Mouse (Mus musculus) lung, postnatal 0 days (tissue): Measurements from ENCODE around the gene Slc25a22.

Experiments used
- CTCF ChIP-seq: IDR thresholded peaks from 2 replicates; pipeline ENCODE4 v1.5.1; 2016; ENCODE audit warnings: antibody characterized with exemption, mild to moderate bottlenecking
- EP300 ChIP-seq: IDR thresholded peaks from 2 replicates; pipeline ENCODE4 v1.6.1; 2016; ENCODE audit warnings: antibody characterized with exemption, mild to moderate bottlenecking, control low read depth

GRCm38 (mm10) chr7:141413809-141414584 lies 23.7 kb downstream of the Slc25a22 start, which contains the start of gene Gatd1:
- TF ChIP-seq CTCF (peak; percentile 48), EP300 (no peak)
